Mouse (Mus musculus) erythroblast, embryonic 14.5 days (primary cell): ENCODE results near the gene Maats1.

Source experiments
- GATA1 ChIP-seq: IDR thresholded peaks from 2 replicates; pipeline ENCODE4 v1.6.1; 2012; ENCODE audit warnings: low read length, inconsistent platforms, mixed read lengths
- TAL1 ChIP-seq: IDR thresholded peaks from 3 replicates; pipeline ENCODE4 v1.6.1; 2012; ENCODE audit warnings: low read length, inconsistent platforms, mixed read lengths

- TF ChIP-seq GATA1 = peak; percentile 85
- no peak for TF ChIP-seq TAL1
These were observed 8.5 kb upstream of the Maats1 start for GRCm38 (mm10) chr16:38350361-38350855.
